9 mouse cellular contexts compared by ENCODE assay signal in genomic region chr17:49266343-49266742, GRCm38 (mm10).
DNase-seq lines count a peak whose midpoint lies in the region; ATAC-seq and TF ChIP-seq lines count a peak whose summit lies in the region.
"Had no signal": no experiment of that assay in that cellular context is flagged by ENCODE, and none has a peak within 500 bp of the region (broad histone marks: within the 10 kb centered on the region; RNA-seq: fewer than 3 reads in every experiment).

No protein-coding gene starts in this region.

- peak; percentile 53 for DNase-seq in adrenal gland, postnatal 14 days
- DNase-seq in adrenal gland, adult 2 months: no peak
- DNase-seq in layer of hippocampus, adult 2 months (ENCODE audit: low spot score in 2 of 2): no peak
- DNase-seq in layer of hippocampus, adult 8-10 months (ENCODE audit: low spot score in 2 of 2): no peak
- peak; percentile 6 for DNase-seq in A20 (ENCODE audit: low read depth, low spot score)
- DNase-seq in embryo, embryonic 10.5 days (ENCODE audit: low spot score): peak; percentile 40
- no peak for DNase-seq in right cerebral cortex, postnatal 25 days

- ATAC-seq in megakaryocyte-erythroid progenitor cell, adult 5-6 weeks (replicated peaks; ENCODE audit: low FRiP score, low TSS enrichment, poor library complexity, severe bottlenecking): no peak

- H3K4me3 ChIP-seq in layer of hippocampus, adult 2 months: no peak overlapping the region
- H3K4me3 ChIP-seq: embryonic facial prominence, embryonic 13.5 days had no signal

- TF ChIP-seq CTCF in layer of hippocampus, adult 2 months (conservative IDR thresholded peaks at IDR 0.05): peak; percentile 78

- H3K27ac ChIP-seq in layer of hippocampus, adult 2 months: no peak overlapping the region
- H3K27ac ChIP-seq: embryonic facial prominence, embryonic 13.5 days had no signal

Comparison
In these comparisons a context has a peak if more than half of its experiments do, and no peak if none do; other contexts are left out.
1. DNase-seq: peak in adrenal gland, postnatal 14 days (single experiment), A20 (single experiment) and embryo, embryonic 10.5 days (single experiment); none in adrenal gland, adult 2 months (single experiment), layer of hippocampus, adult 2 months (0 of 2), layer of hippocampus, adult 8-10 months (0 of 2) and right cerebral cortex, postnatal 25 days (single experiment).